Mouse (Mus musculus): ENCODE measurements around the gene Slc22a14.
"Not testable (repeated sequence)": the region's sequence is repeated elsewhere in the genome, so short reads cannot be mapped to it uniquely, and the experiment has no call there.

The Slc22a14 gene

GRCm38 (mm10) chr9:119255096-119255495 lies 110.3 kb downstream of the Slc22a14 start:
- DNase-seq, result no peak

GRCm38 (mm10) chr9:119254187-119254586 lies 111.2 kb downstream of the Slc22a14 start:
- DNase-seq, result no peak

GRCm38 (mm10) chr9:119247996-119248395 lies 117.4 kb downstream of the Slc22a14 start:
- DNase-seq, result no peak

GRCm38 (mm10) chr9:119246826-119247225 lies 118.5 kb downstream of the Slc22a14 start:
- DNase-seq, result peak; percentile 7

- DNase-seq, result no peak
Observed at GRCm38 (mm10) chr9:119243981-119244380, 121.4 kb downstream of the Slc22a14 start.

GRCm38 (mm10) chr9:119241169-119241865 lies 124.0 kb downstream of the Slc22a14 start:
- no peak for DNase-seq

GRCm38 (mm10) chr9:119240286-119240997 lies 124.9 kb downstream of the Slc22a14 start:
- no peak for DNase-seq

- no peak for DNase-seq
Observed at GRCm38 (mm10) chr9:119239274-119239673, 126.1 kb downstream of the Slc22a14 start.

GRCm38 (mm10) chr9:119238796-119239195 lies 126.6 kb downstream of the Slc22a14 start:
- no peak for DNase-seq

GRCm38 (mm10) chr9:119231552-119231951 lies 133.8 kb downstream of the Slc22a14 start:
- no peak for DNase-seq

GRCm38 (mm10) chr9:119230829-119231228 lies 134.5 kb downstream of the Slc22a14 start:
- no peak for DNase-seq

GRCm38 (mm10) chr9:119220249-119220648 lies 145.1 kb downstream of the Slc22a14 start:
- DNase-seq, result no peak

- DNase-seq, result no peak
Observed at GRCm38 (mm10) chr9:119219667-119220066, 145.7 kb downstream of the Slc22a14 start.

- DNase-seq, result not testable (repeated sequence)
Observed at GRCm38 (mm10) chr9:119215341-119215740, 150.0 kb downstream of the Slc22a14 start.

GRCm38 (mm10) chr9:119214601-119215000 lies 150.8 kb downstream of the Slc22a14 start:
- DNase-seq, result no peak

- no peak for DNase-seq
Observed at GRCm38 (mm10) chr9:119212996-119213395, 152.4 kb downstream of the Slc22a14 start.

GRCm38 (mm10) chr9:119208998-119209397 lies 156.4 kb downstream of the Slc22a14 start, which contains the start of gene Slc22a13:
Gene Slc22a13, minus strand, starts transcription at chr9:119209098.
- no peak for DNase-seq

GRCm38 (mm10) chr9:119207113-119207512 lies 158.2 kb downstream of the Slc22a14 start:
- DNase-seq, result no peak

- no peak for DNase-seq
Observed at GRCm38 (mm10) chr9:119206666-119207065, 158.7 kb downstream of the Slc22a14 start.

- no peak for DNase-seq
Observed at GRCm38 (mm10) chr9:119205756-119206155, 159.6 kb downstream of the Slc22a14 start.

- DNase-seq, result no peak
Observed at GRCm38 (mm10) chr9:119203617-119204016, 161.7 kb downstream of the Slc22a14 start.

GRCm38 (mm10) chr9:119201653-119202052 lies 163.7 kb downstream of the Slc22a14 start:
- DNase-seq, result no peak

- no peak for DNase-seq
Observed at GRCm38 (mm10) chr9:119199151-119199861, 166.0 kb downstream of the Slc22a14 start.
